Mouse (Mus musculus): ENCODE data around the gene Atcay.

DNA sequence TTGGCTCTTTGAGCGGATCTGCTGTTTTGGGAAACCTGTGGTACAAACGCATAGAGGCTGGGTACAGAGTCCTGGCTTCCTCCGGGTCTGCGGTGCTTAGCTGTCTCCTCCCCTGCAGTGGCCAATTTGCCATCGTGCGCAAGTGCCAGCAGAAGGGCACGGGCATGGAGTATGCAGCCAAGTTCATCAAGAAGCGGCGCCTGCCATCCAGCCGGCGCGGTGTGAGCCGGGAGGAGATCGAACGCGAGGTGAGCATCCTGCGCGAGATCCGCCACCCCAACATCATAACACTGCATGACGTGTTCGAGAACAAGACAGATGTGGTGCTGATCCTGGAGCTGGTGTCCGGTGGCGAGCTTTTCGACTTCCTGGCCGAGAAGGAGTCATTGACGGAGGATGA is 40.8 kb downstream of the Atcay start:
- TF ChIP-seq CTCF (conservative IDR thresholded peaks at IDR 0.05; ENCODE audit: low read length) (no peak), NANOG (IDR thresholded peaks at IDR 0.05; ENCODE audit: borderline replicate concordance, low read length) (no peak)

Data from E14TG2a.4 (cell line).